Mouse (Mus musculus): Measurements from ENCODE around the gene Glt1d1. TPM values are rescaled to one million over a fixed set of nuclear protein-coding genes. Genes with fewer than 3 reads are reported as not detected.
A peak's percentile ranks its signal among the peaks of the same experiment; 100 is the strongest.
"Not testable (repeated sequence)": the region's sequence is repeated elsewhere in the genome, so short reads cannot be mapped to it uniquely, and the experiment has no call there.

Gene Glt1d1
- total RNA-seq, 2 experiments from 2014 or later = not detected

GRCm38 (mm10) chr5:127699679-127700078, 67.6 kb downstream of the Glt1d1 start:
- DNase-seq = no peak

GRCm38 (mm10) chr5:127700156-127700555, 68.1 kb downstream of the Glt1d1 start:
- no peak for DNase-seq

- DNase-seq = no peak
Measured at GRCm38 (mm10) chr5:127703609-127704180, 71.6 kb downstream of the Glt1d1 start.

GRCm38 (mm10) chr5:127705225-127705624, 73.2 kb downstream of the Glt1d1 start:
- no peak for DNase-seq

GRCm38 (mm10) chr5:127705976-127706375, 73.9 kb downstream of the Glt1d1 start:
- DNase-seq = no peak

GRCm38 (mm10) chr5:127708143-127708542, 76.1 kb downstream of the Glt1d1 start:
- DNase-seq = no peak

GRCm38 (mm10) chr5:127714783-127715704, 83.0 kb downstream of the Glt1d1 start:
- DNase-seq = no peak

GRCm38 (mm10) chr5:127720591-127721379, 88.7 kb downstream of the Glt1d1 start:
- DNase-seq = peak; percentile 54 to 64

- DNase-seq = not testable (repeated sequence)
Measured at GRCm38 (mm10) chr5:127722171-127722570, 90.1 kb downstream of the Glt1d1 start.

- no peak for DNase-seq
Measured at GRCm38 (mm10) chr5:127730351-127730750, 98.3 kb downstream of the Glt1d1 start.

- no peak for DNase-seq
Measured at GRCm38 (mm10) chr5:127741331-127741730, 109.3 kb downstream of the Glt1d1 start.

- DNase-seq = not testable (repeated sequence)
Measured at GRCm38 (mm10) chr5:127749540-127749939, 117.5 kb downstream of the Glt1d1 start.

- no peak for DNase-seq
Measured at GRCm38 (mm10) chr5:127751262-127751975, 119.4 kb downstream of the Glt1d1 start.

- DNase-seq = no peak
Measured at GRCm38 (mm10) chr5:127755594-127755993, 123.5 kb downstream of the Glt1d1 start.

- DNase-seq = no peak
Measured at GRCm38 (mm10) chr5:127756011-127756410, 123.9 kb downstream of the Glt1d1 start.

- DNase-seq = peak; percentile 1 to 3
Measured at GRCm38 (mm10) chr5:127756671-127757423, 124.8 kb downstream of the Glt1d1 start.

GRCm38 (mm10) chr5:127758576-127758975, 126.5 kb downstream of the Glt1d1 start:
- no peak for DNase-seq

Data from heart, adult 18-20 months (tissue).